Mouse (Mus musculus): ENCODE measurements around the gene Abhd13. TPM values are rescaled to one million over a fixed set of nuclear protein-coding genes. Genes with fewer than 3 reads are reported as not detected.
A peak's percentile ranks its signal among the peaks of the same experiment; 100 is the strongest.

Abhd13 gene
- 19.4 and 20.7 TPM in 2 replicates for polyA plus RNA-seq (2016; fragmentation: Nextera tagmentation; extraction: Ambion mirVana)

- Histone ChIP-seq H3K27me3 (no peaks in the 10 kb centered on the region), H3K9ac (replicated peaks) (peak within 1 kb of the TSS; percentile 89), H3K27ac (replicated peaks) (peak within 1 kb of the TSS; percentile 81), H3K4me3 (peak within 1 kb of the TSS; percentile 83), H3K4me2 (replicated peaks) (peak within 1 kb of the TSS; percentile 81), H3K36me3 (peaks cover 8% of the 10 kb centered on the region), H3K9me3 (no peaks in the 10 kb centered on the region), H3K4me1 (peaks cover 34% of the 10 kb centered on the region)
- WGBS, result under 1% methylated on average over 36 of the region's 68 CpGs
- ATAC-seq (ENCODE audit: low FRiP score, low read depth), result peak; percentile 59
Observed at GRCm38 (mm10) chr8:9977573-9978314, at the start of gene Abhd13, which contains the start of gene Lig4. Gene Abhd13, plus strand, starts transcription at chr8:9977707. Gene Lig4, minus strand, starts transcription at chr8:9977686.

GRCm38 (mm10) chr8:9929746-9930445, 47.6 kb upstream of the Abhd13 start:
- no peak for ATAC-seq (ENCODE audit: low FRiP score, low read depth)
- Histone ChIP-seq H3K4me1 (no peaks in the 10 kb centered on the region), H3K4me3 (no peak overlapping the region), H3K9ac (replicated peaks) (no peak overlapping the region), H3K4me2 (replicated peaks) (no peak overlapping the region), H3K36me3 (no peaks in the 10 kb centered on the region), H3K9me3 (no peaks in the 10 kb centered on the region), H3K27ac (replicated peaks) (no peak overlapping the region), H3K27me3 (no peaks in the 10 kb centered on the region)
- 76% methylated on average over 14 of the region's 14 CpGs for WGBS

GRCm38 (mm10) chr8:9932711-9933110, 44.8 kb upstream of the Abhd13 start:
- Histone ChIP-seq H3K9me3 (no peaks in the 10 kb centered on the region), H3K27me3 (no peaks in the 10 kb centered on the region), H3K4me3 (no peak overlapping the region), H3K9ac (replicated peaks) (no peak overlapping the region), H3K4me2 (replicated peaks) (no peak overlapping the region), H3K36me3 (no peaks in the 10 kb centered on the region), H3K4me1 (no peaks in the 10 kb centered on the region), H3K27ac (replicated peaks) (no peak overlapping the region)
- ATAC-seq (ENCODE audit: low FRiP score, low read depth), result no peak

GRCm38 (mm10) chr8:9934891-9935565, 42.5 kb upstream of the Abhd13 start:
- Histone ChIP-seq H3K27me3 (no peaks in the 10 kb centered on the region), H3K4me3 (no peak overlapping the region), H3K27ac (replicated peaks) (no peak overlapping the region), H3K36me3 (no peaks in the 10 kb centered on the region), H3K4me1 (no peaks in the 10 kb centered on the region), H3K9ac (replicated peaks) (no peak overlapping the region), H3K9me3 (no peaks in the 10 kb centered on the region), H3K4me2 (replicated peaks) (no peak overlapping the region)
- ATAC-seq (ENCODE audit: low FRiP score, low read depth), result no peak
- WGBS, result 38% methylated on average over 10 of the region's 10 CpGs

GRCm38 (mm10) chr8:9935574-9935973, 41.9 kb upstream of the Abhd13 start:
- Histone ChIP-seq H3K9ac (replicated peaks) (no peak overlapping the region), H3K36me3 (no peaks in the 10 kb centered on the region), H3K27ac (replicated peaks) (no peak overlapping the region), H3K4me3 (no peak overlapping the region), H3K4me1 (no peaks in the 10 kb centered on the region), H3K4me2 (replicated peaks) (no peak overlapping the region), H3K9me3 (no peaks in the 10 kb centered on the region), H3K27me3 (no peaks in the 10 kb centered on the region)
- 74% methylated on average over 7 of the region's 7 CpGs for WGBS
- ATAC-seq (ENCODE audit: low FRiP score, low read depth), result no peak

GRCm38 (mm10) chr8:9949134-9949890, 28.2 kb upstream of the Abhd13 start:
- no peaks in the 10 kb centered on the region for H3K36me3 ChIP-seq
- H3K9ac ChIP-seq (replicated peaks), result no peak overlapping the region
- no peak overlapping the region for H3K4me3 ChIP-seq
- no peak overlapping the region for H3K27ac ChIP-seq (replicated peaks)
- H3K9me3 ChIP-seq, result no peaks in the 10 kb centered on the region
- 72% methylated on average over 10 of the region's 10 CpGs for WGBS
- H3K4me1 ChIP-seq, result no peaks in the 10 kb centered on the region
- H3K4me2 ChIP-seq (replicated peaks), result no peak overlapping the region
- no peaks in the 10 kb centered on the region for H3K27me3 ChIP-seq
- ATAC-seq (ENCODE audit: low FRiP score, low read depth), result no peak

GRCm38 (mm10) chr8:9958338-9958737, 19.2 kb upstream of the Abhd13 start:
- Histone ChIP-seq H3K9me3 (no peaks in the 10 kb centered on the region), H3K4me3 (no peak overlapping the region)
- 80% methylated on average over 4 of the region's 4 CpGs for WGBS

GRCm38 (mm10) chr8:9959919-9960318, 17.6 kb upstream of the Abhd13 start:
- no peak overlapping the region for H3K4me3 ChIP-seq
- H3K27ac ChIP-seq (replicated peaks), result no peak overlapping the region
- no peaks in the 10 kb centered on the region for H3K9me3 ChIP-seq
- ATAC-seq (ENCODE audit: low FRiP score, low read depth), result no peak
- H3K9ac ChIP-seq (replicated peaks), result no peak overlapping the region
- no peaks in the 10 kb centered on the region for H3K4me1 ChIP-seq
- no peak overlapping the region for H3K4me2 ChIP-seq (replicated peaks)
- H3K36me3 ChIP-seq, result no peaks in the 10 kb centered on the region
- H3K27me3 ChIP-seq, result no peaks in the 10 kb centered on the region
- 88% methylated on average over 2 of the region's 2 CpGs for WGBS

More at GRCm38 (mm10) chr8:9958338-9958737, 19.2 kb upstream of the Abhd13 start:
- ATAC-seq (ENCODE audit: low FRiP score, low read depth), result no peak
- H3K36me3 ChIP-seq, result no peaks in the 10 kb centered on the region
- no peaks in the 10 kb centered on the region for H3K27me3 ChIP-seq
- no peak overlapping the region for H3K4me2 ChIP-seq (replicated peaks)
- no peak overlapping the region for H3K9ac ChIP-seq (replicated peaks)
- no peak overlapping the region for H3K27ac ChIP-seq (replicated peaks)
- no peaks in the 10 kb centered on the region for H3K4me1 ChIP-seq

GRCm38 (mm10) chr8:9971866-9972265, 5.6 kb upstream of the Abhd13 start:
- Histone ChIP-seq H3K27me3 (no peaks in the 10 kb centered on the region), H3K4me2 (replicated peaks) (no peak overlapping the region), H3K4me1 (peaks cover 12% of the 10 kb centered on the region), H3K9ac (replicated peaks) (no peak overlapping the region), H3K36me3 (peaks cover 41% of the 10 kb centered on the region), H3K4me3 (no peak overlapping the region), H3K9me3 (no peaks in the 10 kb centered on the region), H3K27ac (replicated peaks) (no peak overlapping the region)
- no peak for ATAC-seq (ENCODE audit: low FRiP score, low read depth)
- 94% methylated on average over 9 of the region's 9 CpGs for WGBS

- Histone ChIP-seq H3K9me3 (no peaks in the 10 kb centered on the region), H3K36me3 (peaks cover 26% of the 10 kb centered on the region), H3K4me3 (peak overlapping the region; percentile 75), H3K27ac (replicated peaks) (no peak overlapping the region), H3K9ac (replicated peaks) (peak overlapping the region; percentile 71; the same call in 1 of the 2 replicates), H3K4me2 (replicated peaks) (peak overlapping the region; percentile 71), H3K4me1 (peaks cover 34% of the 10 kb centered on the region), H3K27me3 (no peaks in the 10 kb centered on the region)
- 47% methylated on average over 5 of the region's 5 CpGs for WGBS
- ATAC-seq (ENCODE audit: low FRiP score, low read depth), result no peak
Observed at GRCm38 (mm10) chr8:9975276-9975675, 2.2 kb upstream of the Abhd13 start.

GRCm38 (mm10) chr8:9975898-9976611, 1.5 kb upstream of the Abhd13 start:
- Histone ChIP-seq H3K9me3 (no peaks in the 10 kb centered on the region), H3K27me3 (no peaks in the 10 kb centered on the region), H3K4me2 (replicated peaks) (peak overlapping the region; percentile 71), H3K9ac (replicated peaks) (peak overlapping the region; percentile 71), H3K4me3 (peak overlapping the region; percentile 75), H3K27ac (replicated peaks) (0 out of 2 replicates have a peak overlapping the region, but pooled peaks have one; percentile 46), H3K4me1 (peaks cover 34% of the 10 kb centered on the region), H3K36me3 (peaks cover 24% of the 10 kb centered on the region)
- ATAC-seq (ENCODE audit: low FRiP score, low read depth), result peak; percentile 95
- under 1% methylated on average over 46 of the region's 47 CpGs for WGBS

Data from midbrain, embryonic 12.5 days (tissue).